Mouse (Mus musculus): Measurements from ENCODE around the gene Cd36. TPM values are rescaled to one million over a fixed set of nuclear protein-coding genes. Genes with fewer than 3 reads are reported as not detected.

Gene Cd36
- total RNA-seq, 4 experiments from 2014 or later: 238 to 581 (median 508) TPM

DNA sequence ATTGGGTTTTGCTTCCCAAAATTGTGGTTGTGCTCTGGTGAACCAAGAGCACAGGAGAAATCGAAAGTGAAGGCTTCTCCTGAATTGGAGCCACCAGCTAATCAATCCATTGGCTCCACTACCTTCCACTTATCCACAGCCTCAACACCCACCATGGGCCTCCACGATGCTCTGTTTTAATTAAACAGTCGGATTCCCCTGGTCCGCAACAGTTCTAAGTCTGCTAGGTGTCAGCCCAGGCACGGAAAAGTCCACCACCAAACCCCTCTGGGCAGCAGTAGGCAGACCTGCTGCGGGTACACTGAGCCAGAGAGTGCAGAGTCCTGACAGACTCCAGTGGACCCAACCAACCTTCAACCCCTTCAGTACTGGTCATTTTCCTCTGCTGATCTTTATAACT lies 112.0 kb downstream of the Cd36 start:
- no peak for DNase-seq

DNA sequence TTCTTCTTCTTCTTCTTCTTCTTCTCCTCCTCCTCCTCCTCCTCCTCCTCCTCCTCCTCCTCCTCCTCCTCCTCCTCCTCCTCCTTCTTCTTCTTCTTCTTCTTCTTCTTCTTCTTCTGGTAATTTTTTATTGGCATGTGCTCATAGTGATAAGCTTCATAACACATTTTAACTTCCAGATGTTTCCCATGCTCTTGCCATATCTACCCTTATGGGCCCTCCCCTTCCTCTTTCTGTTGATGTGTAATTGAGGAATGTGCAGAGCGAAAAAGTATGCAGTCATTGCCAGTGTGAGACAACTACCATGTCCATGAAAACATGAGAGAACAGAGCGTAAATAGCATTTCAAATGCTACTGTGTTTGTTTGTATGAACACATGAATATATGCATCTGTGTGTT lies 118.3 kb downstream of the Cd36 start:
- DNase-seq: no peak

DNA sequence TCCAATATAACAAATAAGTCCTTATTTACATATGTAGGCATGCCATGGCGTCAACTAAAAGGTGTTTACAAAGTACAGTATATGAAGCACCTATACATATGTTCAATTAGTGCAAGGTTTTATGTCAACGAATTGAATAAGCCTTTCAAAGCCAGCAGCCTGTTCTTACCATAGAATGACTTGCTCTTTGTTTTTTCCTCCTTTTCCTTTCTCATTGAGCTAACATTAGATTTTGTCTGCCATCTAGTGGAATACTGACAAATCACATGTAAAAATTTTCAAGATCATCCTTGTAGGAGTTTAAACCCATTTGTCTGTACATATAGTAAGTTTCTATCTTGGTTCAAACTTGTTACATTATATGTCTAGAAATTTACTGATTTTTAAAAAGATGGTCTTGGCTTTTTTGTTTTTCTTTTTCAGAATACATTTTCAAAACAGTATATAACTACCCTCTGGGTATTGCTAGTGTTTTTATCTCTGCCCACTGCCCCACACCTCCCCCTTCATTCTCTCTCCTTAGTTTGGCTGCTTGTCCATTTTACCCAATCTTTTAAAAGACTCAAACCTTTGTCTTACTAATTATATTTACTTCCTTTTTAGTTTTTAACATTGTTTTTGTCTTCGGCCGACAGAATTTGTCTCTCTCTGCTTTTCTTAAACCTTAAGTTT lies 122.5 kb downstream of the Cd36 start:
- DNase-seq: no peak

DNA sequence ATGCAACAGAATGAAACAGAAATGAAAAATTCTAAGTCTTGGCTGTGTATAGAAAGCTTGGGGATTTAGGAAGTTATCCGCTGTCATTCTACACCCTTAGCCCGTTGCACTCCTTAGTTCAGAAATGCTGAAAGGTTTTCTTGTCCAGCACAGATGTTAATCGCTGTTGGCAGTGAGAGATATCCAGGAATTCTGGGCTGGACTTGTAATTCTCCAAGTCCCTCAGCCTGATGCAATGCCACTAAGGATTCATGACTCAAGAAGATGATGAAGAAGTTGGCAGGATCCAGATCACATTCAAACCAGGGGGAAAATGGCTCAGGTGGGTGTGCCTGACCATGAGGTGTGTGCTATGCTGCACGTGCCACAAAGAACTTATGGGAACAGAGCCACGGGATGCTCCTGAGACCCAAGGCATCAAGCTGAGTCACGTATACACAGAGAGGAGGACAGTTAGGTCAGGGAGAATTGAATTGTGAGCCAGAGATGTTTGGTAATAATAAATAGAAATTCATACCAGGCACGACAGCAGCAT lies 135.1 kb downstream of the Cd36 start:
- DNase-seq: no peak

DNA sequence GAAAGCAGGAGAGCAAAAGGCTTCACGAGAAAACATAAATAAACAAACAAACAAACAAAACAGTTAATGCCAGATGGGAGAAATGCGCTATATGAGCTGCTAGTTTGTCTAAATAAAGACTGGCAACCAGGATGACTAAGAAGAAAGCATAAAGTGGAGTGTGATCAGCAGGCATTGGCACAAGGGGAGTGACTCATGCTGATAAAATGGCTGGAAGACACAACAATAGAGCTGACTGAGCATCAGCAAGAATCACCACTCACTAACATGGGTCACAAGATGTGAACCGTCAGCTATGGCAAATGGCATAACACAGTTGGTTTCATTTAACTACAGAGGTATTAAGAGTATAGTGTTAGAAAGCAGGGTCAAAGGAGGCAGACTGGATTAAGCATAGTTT lies 140.3 kb downstream of the Cd36 start:
- DNase-seq: no peak

DNA sequence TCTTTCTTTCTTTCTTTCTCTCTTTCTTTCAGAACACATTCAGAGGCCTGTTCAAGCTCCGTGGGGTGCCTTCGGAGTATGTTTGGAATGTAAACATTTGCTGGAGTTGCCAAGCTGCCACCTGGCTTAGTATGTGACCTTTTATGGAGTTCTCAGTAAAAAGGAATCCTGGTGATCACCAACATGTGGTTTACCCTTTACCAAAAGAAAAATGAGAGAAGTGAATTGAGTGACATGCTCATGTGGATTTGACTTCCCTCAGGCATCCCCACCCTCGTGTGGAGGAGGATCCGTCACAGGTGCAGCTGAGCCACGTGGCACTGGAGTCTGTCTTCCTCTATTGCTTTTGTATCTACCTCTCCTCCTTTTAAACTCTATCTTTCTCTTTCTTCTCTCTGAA lies 141.5 kb downstream of the Cd36 start:
- no peak for DNase-seq

DNA sequence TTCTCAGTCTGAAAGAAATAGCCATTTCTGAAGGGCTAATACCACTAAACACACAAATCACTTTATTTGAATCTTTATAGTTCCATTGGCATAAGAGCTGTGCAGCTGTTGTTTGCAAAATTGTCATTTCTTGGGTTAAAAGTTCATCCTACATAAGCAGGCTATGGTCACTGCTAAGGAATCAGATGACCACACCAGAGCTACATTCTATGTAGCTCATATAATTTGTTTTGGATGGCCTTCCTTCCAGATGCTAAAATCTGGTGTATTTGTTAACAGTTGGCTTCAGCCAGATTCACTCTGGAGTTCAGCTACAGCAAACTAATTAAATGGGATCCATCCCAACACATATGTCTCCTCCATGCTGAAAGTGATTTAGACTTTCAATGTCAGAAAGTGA lies 142.1 kb downstream of the Cd36 start:
- DNase-seq: no peak

DNA sequence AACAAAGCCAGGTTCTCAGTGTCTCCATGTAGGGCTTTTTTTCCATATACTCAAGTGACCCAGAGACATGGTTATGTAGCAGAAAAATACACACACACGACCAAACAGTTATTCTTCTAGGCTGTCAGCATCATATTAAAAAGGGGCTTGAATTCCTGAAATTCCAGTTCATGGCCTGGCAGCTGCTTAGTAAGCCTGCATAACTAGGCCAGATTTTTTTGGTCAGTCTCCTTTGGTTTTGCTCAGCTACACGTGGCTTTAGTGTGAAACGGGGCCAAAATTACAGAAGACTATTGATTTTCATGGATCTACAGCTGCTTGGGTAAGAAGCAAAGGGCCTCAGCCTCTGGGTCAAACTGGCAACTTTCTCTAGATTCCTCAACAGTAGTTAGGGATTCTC lies 148.8 kb downstream of the Cd36 start:
- DNase-seq: no peak

Other genes starting within 250 kb of the Cd36 start
- not detected for gene Gnat3, start 73.7 kb upstream of the Cd36 start, total RNA-seq (2022)